Mouse (Mus musculus): Measurements from ENCODE around the gene Ankdd1b. TPM values are rescaled to one million over a fixed set of nuclear protein-coding genes. Genes with fewer than 3 reads are reported as not detected.

Ankdd1b gene
- not detected in 2 replicates for polyA plus RNA-seq (2015; fragmentation: Nextera tagmentation; extraction: Ambion mirVana)

- Histone ChIP-seq H3K27me3 (no peaks in the 10 kb centered on the region), H3K36me3 (replicated peaks) (no peaks in the 10 kb centered on the region), H3K4me2 (no peak within 1 kb of the TSS), H3K9me3 (replicated peaks) (no peaks in the 10 kb centered on the region), H3K27ac (replicated peaks) (no peak within 1 kb of the TSS), H3K4me1 (replicated peaks) (no peaks in the 10 kb centered on the region), H3K9ac (no peak within 1 kb of the TSS), H3K4me3 (replicated peaks) (no peak within 1 kb of the TSS)
- ATAC-seq (ENCODE audit: insufficient read depth), result no peak
- WGBS (ENCODE audit: insufficient replicate concordance), result 74% methylated on average over 14 of the region's 14 CpGs
These were observed at the start of gene Ankdd1b for GRCm38 (mm10) chr13:96470957-96471356. Gene Ankdd1b (minus strand): TSS chr13:96471198.

- WGBS (ENCODE audit: insufficient replicate concordance), result 80% methylated on average over 2 of the region's 2 CpGs
- ATAC-seq (ENCODE audit: insufficient read depth), result no peak
- H3K27ac ChIP-seq (replicated peaks), result no peak overlapping the region
These were observed 46.3 kb upstream of the Ankdd1b start for GRCm38 (mm10) chr13:96517335-96517734.

GRCm38 (mm10) chr13:96516249-96516648, 45.3 kb upstream of the Ankdd1b start:
- no peaks in the 10 kb centered on the region for H3K9me3 ChIP-seq (replicated peaks)
- no peak for ATAC-seq (ENCODE audit: insufficient read depth)

More at GRCm38 (mm10) chr13:96517335-96517734, 46.3 kb upstream of the Ankdd1b start:
- Histone ChIP-seq H3K4me3 (replicated peaks) (no peak overlapping the region), H3K27me3 (no peaks in the 10 kb centered on the region), H3K9me3 (replicated peaks) (no peaks in the 10 kb centered on the region), H3K4me2 (no peak overlapping the region), H3K36me3 (replicated peaks) (0 out of 2 replicates have a peak, but pooled peaks cover 6% of the 10 kb centered on the region), H3K9ac (no peak overlapping the region), H3K4me1 (replicated peaks) (0 out of 2 replicates have a peak, but pooled peaks cover 3% of the 10 kb centered on the region)

GRCm38 (mm10) chr13:96514154-96514942, 43.4 kb upstream of the Ankdd1b start:
- no peak for ATAC-seq (ENCODE audit: insufficient read depth)
- no peaks in the 10 kb centered on the region for H3K9me3 ChIP-seq (replicated peaks)
- no peak overlapping the region for H3K4me2 ChIP-seq
- 0 out of 2 replicates have a peak, but pooled peaks cover 6% of the 10 kb centered on the region for H3K36me3 ChIP-seq (replicated peaks)
- H3K4me1 ChIP-seq (replicated peaks), result peaks cover 9% of the 10 kb centered on the region; the same call in 1 of the 2 replicates
- WGBS (ENCODE audit: insufficient replicate concordance), result 80% methylated on average over 5 of the region's 5 CpGs
- H3K27me3 ChIP-seq, result no peaks in the 10 kb centered on the region
- H3K27ac ChIP-seq (replicated peaks), result no peak overlapping the region
- no peak overlapping the region for H3K9ac ChIP-seq
- H3K4me3 ChIP-seq (replicated peaks), result no peak overlapping the region

More at GRCm38 (mm10) chr13:96516249-96516648, 45.3 kb upstream of the Ankdd1b start:
- 0 out of 2 replicates have a peak, but pooled peaks cover 5% of the 10 kb centered on the region for H3K4me1 ChIP-seq (replicated peaks)
- 0 out of 2 replicates have a peak, but pooled peaks cover 6% of the 10 kb centered on the region for H3K36me3 ChIP-seq (replicated peaks)
- 86% methylated on average over 9 of the region's 9 CpGs for WGBS (ENCODE audit: insufficient replicate concordance)
- H3K27me3 ChIP-seq, result no peaks in the 10 kb centered on the region
- H3K4me2 ChIP-seq, result no peak overlapping the region
- H3K4me3 ChIP-seq (replicated peaks), result no peak overlapping the region
- H3K9ac ChIP-seq, result no peak overlapping the region
- no peak overlapping the region for H3K27ac ChIP-seq (replicated peaks)

- H3K27ac ChIP-seq (replicated peaks), result no peak overlapping the region
- no peak overlapping the region for H3K9ac ChIP-seq
- ATAC-seq (ENCODE audit: insufficient read depth), result no peak
- 39% methylated on average over 5 of the region's 5 CpGs for WGBS (ENCODE audit: insufficient replicate concordance)
- no peak overlapping the region for H3K4me2 ChIP-seq
- no peak overlapping the region for H3K4me3 ChIP-seq (replicated peaks)
- 0 out of 2 replicates have a peak, but pooled peaks cover 10% of the 10 kb centered on the region for H3K36me3 ChIP-seq (replicated peaks)
- H3K9me3 ChIP-seq (replicated peaks), result no peaks in the 10 kb centered on the region
- no peaks in the 10 kb centered on the region for H3K27me3 ChIP-seq
- H3K4me1 ChIP-seq (replicated peaks), result peaks cover 9% of the 10 kb centered on the region; the same call in 1 of the 2 replicates
These were observed 40.9 kb upstream of the Ankdd1b start for GRCm38 (mm10) chr13:96511893-96512292.

GRCm38 (mm10) chr13:96511262-96511661, 40.3 kb upstream of the Ankdd1b start:
- Histone ChIP-seq H3K27ac (replicated peaks) (no peak overlapping the region), H3K9ac (no peak overlapping the region), H3K4me1 (replicated peaks) (peaks cover 7% of the 10 kb centered on the region; the same call in 1 of the 2 replicates), H3K4me2 (no peak overlapping the region), H3K27me3 (no peaks in the 10 kb centered on the region), H3K9me3 (replicated peaks) (no peaks in the 10 kb centered on the region), H3K36me3 (replicated peaks) (0 out of 2 replicates have a peak, but pooled peaks cover 6% of the 10 kb centered on the region), H3K4me3 (replicated peaks) (no peak overlapping the region)
- no peak for ATAC-seq (ENCODE audit: insufficient read depth)
- 33% methylated on average over 1 of the region's 1 CpGs for WGBS (ENCODE audit: insufficient replicate concordance)

- Histone ChIP-seq H3K4me2 (no peak overlapping the region), H3K27me3 (no peaks in the 10 kb centered on the region), H3K4me3 (replicated peaks) (no peak overlapping the region), H3K27ac (replicated peaks) (no peak overlapping the region), H3K36me3 (replicated peaks) (0 out of 2 replicates have a peak, but pooled peaks cover 4% of the 10 kb centered on the region), H3K4me1 (replicated peaks) (peaks cover 7% of the 10 kb centered on the region; the same call in 1 of the 2 replicates), H3K9me3 (replicated peaks) (no peaks in the 10 kb centered on the region), H3K9ac (no peak overlapping the region)
- 26% methylated on average over 13 of the region's 13 CpGs for WGBS (ENCODE audit: insufficient replicate concordance)
- ATAC-seq (ENCODE audit: insufficient read depth), result no peak
These were observed 39.6 kb upstream of the Ankdd1b start for GRCm38 (mm10) chr13:96510635-96511034.

GRCm38 (mm10) chr13:96507541-96507940, 36.5 kb upstream of the Ankdd1b start:
- H3K4me3 ChIP-seq (replicated peaks), result no peak overlapping the region
- no peak overlapping the region for H3K4me2 ChIP-seq
- 0 out of 2 replicates have a peak, but pooled peaks cover 4% of the 10 kb centered on the region for H3K36me3 ChIP-seq (replicated peaks)
- WGBS (ENCODE audit: insufficient replicate concordance), result 81% methylated on average over 4 of the region's 4 CpGs
- no peak overlapping the region for H3K9ac ChIP-seq
- H3K27ac ChIP-seq (replicated peaks), result no peak overlapping the region
- H3K4me1 ChIP-seq (replicated peaks), result peaks cover 7% of the 10 kb centered on the region; the same call in 1 of the 2 replicates
- H3K27me3 ChIP-seq, result no peaks in the 10 kb centered on the region
- no peak for ATAC-seq (ENCODE audit: insufficient read depth)
- no peaks in the 10 kb centered on the region for H3K9me3 ChIP-seq (replicated peaks)

- H3K4me1 ChIP-seq (replicated peaks), result peaks cover 5% of the 10 kb centered on the region; the same call in 1 of the 2 replicates
- ATAC-seq (ENCODE audit: insufficient read depth), result no peak
- H3K27ac ChIP-seq (replicated peaks), result no peak overlapping the region
- WGBS (ENCODE audit: insufficient replicate concordance), result 29% methylated on average over 6 of the region's 6 CpGs
- H3K4me3 ChIP-seq (replicated peaks), result no peak overlapping the region
- H3K36me3 ChIP-seq (replicated peaks), result 0 out of 2 replicates have a peak, but pooled peaks cover 4% of the 10 kb centered on the region
- H3K9ac ChIP-seq, result no peak overlapping the region
- H3K9me3 ChIP-seq (replicated peaks), result no peaks in the 10 kb centered on the region
- no peaks in the 10 kb centered on the region for H3K27me3 ChIP-seq
- H3K4me2 ChIP-seq, result no peak overlapping the region
These were observed 35.3 kb upstream of the Ankdd1b start for GRCm38 (mm10) chr13:96506313-96506712.

- 73% methylated on average over 4 of the region's 4 CpGs for WGBS (ENCODE audit: insufficient replicate concordance)
These were observed 34.7 kb upstream of the Ankdd1b start for GRCm38 (mm10) chr13:96505661-96506060.

GRCm38 (mm10) chr13:96499891-96500290, 28.9 kb upstream of the Ankdd1b start:
- WGBS (ENCODE audit: insufficient replicate concordance), result 71% methylated on average over 2 of the region's 2 CpGs
- Histone ChIP-seq H3K4me2 (no peak overlapping the region), H3K9me3 (replicated peaks) (no peaks in the 10 kb centered on the region), H3K9ac (no peak overlapping the region), H3K27ac (replicated peaks) (no peak overlapping the region), H3K4me3 (replicated peaks) (no peak overlapping the region), H3K27me3 (no peaks in the 10 kb centered on the region), H3K4me1 (replicated peaks) (no peaks in the 10 kb centered on the region), H3K36me3 (replicated peaks) (no peaks in the 10 kb centered on the region)
- ATAC-seq (ENCODE audit: insufficient read depth), result no peak

More at GRCm38 (mm10) chr13:96505661-96506060, 34.7 kb upstream of the Ankdd1b start:
- H3K4me3 ChIP-seq (replicated peaks), result no peak overlapping the region
- H3K4me2 ChIP-seq, result no peak overlapping the region
- H3K36me3 ChIP-seq (replicated peaks), result 0 out of 2 replicates have a peak, but pooled peaks cover 4% of the 10 kb centered on the region
- H3K27me3 ChIP-seq, result no peaks in the 10 kb centered on the region
- H3K27ac ChIP-seq (replicated peaks), result no peak overlapping the region
- H3K9ac ChIP-seq, result no peak overlapping the region
- no peaks in the 10 kb centered on the region for H3K9me3 ChIP-seq (replicated peaks)
- peaks cover 5% of the 10 kb centered on the region; the same call in 1 of the 2 replicates for H3K4me1 ChIP-seq (replicated peaks)
- no peak for ATAC-seq (ENCODE audit: insufficient read depth)

Data from liver, embryonic 15.5 days (tissue).